Mouse (Mus musculus) right cerebral cortex, adult 18-20 months (tissue): ENCODE measurements around the gene Mab21l1.

ENCODE experiments used
- DNase-seq: peaks from one replicate; pipeline ENCODE4 v3.0.0; 2022; ENCODE audit warnings: mixed read lengths

Mab21l1 gene

GRCm38 (mm10) chr3:55780120-55781070 lies 1.9 kb upstream of the Mab21l1 start:
- no peak for DNase-seq

GRCm38 (mm10) chr3:55781429-55782055 lies 768 bp upstream of the Mab21l1 start:
- no peak for DNase-seq

GRCm38 (mm10) chr3:55782771-55783170 lies 461 bp downstream of the Mab21l1 start:
- no peak for DNase-seq

GRCm38 (mm10) chr3:55783171-55784081 lies 1.1 kb downstream of the Mab21l1 start:
- DNase-seq: no peak

- no peak for DNase-seq
Measured at GRCm38 (mm10) chr3:55784101-55784500, 1.8 kb downstream of the Mab21l1 start.

GRCm38 (mm10) chr3:55785266-55785980 lies 3.1 kb downstream of the Mab21l1 start:
- DNase-seq: no peak

GRCm38 (mm10) chr3:55785981-55786725 lies 3.8 kb downstream of the Mab21l1 start:
- DNase-seq: no peak

GRCm38 (mm10) chr3:55786835-55787486 lies 4.7 kb downstream of the Mab21l1 start:
- DNase-seq: no peak

- DNase-seq: no peak
Measured at GRCm38 (mm10) chr3:55787487-55788213, 5.3 kb downstream of the Mab21l1 start.

- no peak for DNase-seq
Measured at GRCm38 (mm10) chr3:55788214-55788586, 5.9 kb downstream of the Mab21l1 start.

GRCm38 (mm10) chr3:55788621-55789201 lies 6.4 kb downstream of the Mab21l1 start:
- no peak for DNase-seq

GRCm38 (mm10) chr3:55789856-55790255 lies 7.5 kb downstream of the Mab21l1 start:
- no peak for DNase-seq

GRCm38 (mm10) chr3:55790609-55791008 lies 8.3 kb downstream of the Mab21l1 start:
- no peak for DNase-seq

GRCm38 (mm10) chr3:55792251-55792650 lies 9.9 kb downstream of the Mab21l1 start:
- no peak for DNase-seq

GRCm38 (mm10) chr3:55793842-55794575 lies 11.7 kb downstream of the Mab21l1 start:
- no peak for DNase-seq

- no peak for DNase-seq
Measured at GRCm38 (mm10) chr3:55794768-55795167, 12.5 kb downstream of the Mab21l1 start.

- no peak for DNase-seq
Measured at GRCm38 (mm10) chr3:55814993-55815625, 32.8 kb downstream of the Mab21l1 start.

GRCm38 (mm10) chr3:55816096-55816495 lies 33.8 kb downstream of the Mab21l1 start:
- DNase-seq: no peak
